Mouse (Mus musculus) embryo, embryonic 11.5 days (tissue): ENCODE results near the gene Hrh2.
A peak's percentile ranks its signal among the peaks of the same experiment; 100 is the strongest.

ENCODE experiments used
- DNase-seq: peaks from one replicate; pipeline ENCODE4 v3.0.0-alpha.2; 2012; ENCODE audit warnings: low read depth, low spot score

Hrh2 gene

GRCm38 (mm10) chr13:54215777-54216316 lies 23.9 kb downstream of the Hrh2 start:
- no peak for DNase-seq

GRCm38 (mm10) chr13:54218341-54218740 lies 26.4 kb downstream of the Hrh2 start:
- DNase-seq: no peak

GRCm38 (mm10) chr13:54221631-54222179 lies 29.8 kb downstream of the Hrh2 start:
- DNase-seq: no peak

GRCm38 (mm10) chr13:54222921-54223769 lies 31.2 kb downstream of the Hrh2 start:
- no peak for DNase-seq

GRCm38 (mm10) chr13:54227916-54228483 lies 36.1 kb downstream of the Hrh2 start:
- peak; percentile 37 for DNase-seq

GRCm38 (mm10) chr13:54230081-54230480 lies 38.2 kb downstream of the Hrh2 start:
- no peak for DNase-seq

- DNase-seq: no peak
Observed at GRCm38 (mm10) chr13:54231868-54232267, 39.9 kb downstream of the Hrh2 start.

- DNase-seq: no peak
Observed at GRCm38 (mm10) chr13:54237512-54237911, 45.6 kb downstream of the Hrh2 start.

- no peak for DNase-seq
Observed at GRCm38 (mm10) chr13:54238585-54239323, 46.8 kb downstream of the Hrh2 start.

- DNase-seq: no peak
Observed at GRCm38 (mm10) chr13:54242380-54242779, 50.5 kb downstream of the Hrh2 start.

GRCm38 (mm10) chr13:54245204-54245603 lies 53.3 kb downstream of the Hrh2 start:
- DNase-seq: no peak

GRCm38 (mm10) chr13:54247545-54247944 lies 55.6 kb downstream of the Hrh2 start:
- peak; percentile 70 for DNase-seq

GRCm38 (mm10) chr13:54248436-54248995 lies 56.6 kb downstream of the Hrh2 start:
- DNase-seq: no peak

- DNase-seq: no peak
Observed at GRCm38 (mm10) chr13:54249007-54249406, 57.1 kb downstream of the Hrh2 start.

GRCm38 (mm10) chr13:54250346-54250745 lies 58.4 kb downstream of the Hrh2 start:
- DNase-seq: no peak

GRCm38 (mm10) chr13:54251541-54252225 lies 59.8 kb downstream of the Hrh2 start:
- no peak for DNase-seq

GRCm38 (mm10) chr13:54257580-54258223 lies 65.8 kb downstream of the Hrh2 start:
- DNase-seq: no peak

- DNase-seq: no peak
Observed at GRCm38 (mm10) chr13:54258231-54258743, 66.4 kb downstream of the Hrh2 start.

- DNase-seq: no peak
Observed at GRCm38 (mm10) chr13:54260318-54260717, 68.4 kb downstream of the Hrh2 start.
